Mouse (Mus musculus) adrenal gland, postnatal 10 days (tissue): ENCODE data around the gene Mthfd1l. TPM values are rescaled to one million over a fixed set of nuclear protein-coding genes. Genes with fewer than 3 reads are reported as not detected.

ENCODE experiments used
- DNase-seq: peaks from one replicate; pipeline ENCODE4 v3.0.0; 2021; ENCODE audit warnings: mixed read lengths
- total RNA-seq, 2 experiments: library from RNA; stranded (reverse); gene quantifications; 2 replicates each; pipeline ENCODE4 v1.2.3; 2021

The Mthfd1l gene
- total RNA-seq, 2 experiments from 2014 or later = 10.4 to 10.5 TPM

- DNase-seq = no peak
Measured at GRCm38 (mm10) chr10:4121197-4121596, 148.3 kb downstream of the Mthfd1l start.

- peak; percentile 33 for DNase-seq
Measured at GRCm38 (mm10) chr10:4123280-4123945, 150.5 kb downstream of the Mthfd1l start.

GRCm38 (mm10) chr10:4124148-4124547, 151.2 kb downstream of the Mthfd1l start:
- DNase-seq = no peak

- DNase-seq = no peak
Measured at GRCm38 (mm10) chr10:4125232-4125631, 152.3 kb downstream of the Mthfd1l start.

- DNase-seq = no peak
Measured at GRCm38 (mm10) chr10:4126335-4127012, 153.6 kb downstream of the Mthfd1l start.

GRCm38 (mm10) chr10:4128411-4128810, 155.5 kb downstream of the Mthfd1l start:
- no peak for DNase-seq

GRCm38 (mm10) chr10:4128915-4129314, 156.0 kb downstream of the Mthfd1l start:
- DNase-seq = no peak

GRCm38 (mm10) chr10:4129461-4129860, 156.5 kb downstream of the Mthfd1l start:
- no peak for DNase-seq

- DNase-seq = no peak
Measured at GRCm38 (mm10) chr10:4130034-4130607, 157.2 kb downstream of the Mthfd1l start.

GRCm38 (mm10) chr10:4132735-4133134, 159.8 kb downstream of the Mthfd1l start:
- DNase-seq = no peak

GRCm38 (mm10) chr10:4135100-4135764, 162.3 kb downstream of the Mthfd1l start:
- DNase-seq = no peak

- DNase-seq = no peak
Measured at GRCm38 (mm10) chr10:4139531-4139930, 166.6 kb downstream of the Mthfd1l start.

- DNase-seq = no peak
Measured at GRCm38 (mm10) chr10:4141689-4142088, 168.8 kb downstream of the Mthfd1l start.

GRCm38 (mm10) chr10:4142816-4143215, 169.9 kb downstream of the Mthfd1l start:
- DNase-seq = no peak

GRCm38 (mm10) chr10:4143381-4143780, 170.5 kb downstream of the Mthfd1l start:
- DNase-seq = no peak

GRCm38 (mm10) chr10:4145080-4145807, 172.3 kb downstream of the Mthfd1l start:
- peak; percentile 50 for DNase-seq

- DNase-seq = no peak
Measured at GRCm38 (mm10) chr10:4146947-4147346, 174.0 kb downstream of the Mthfd1l start.

- DNase-seq = no peak
Measured at GRCm38 (mm10) chr10:4151159-4151558, 178.2 kb downstream of the Mthfd1l start.

- no peak for DNase-seq
Measured at GRCm38 (mm10) chr10:4151862-4152776, 179.2 kb downstream of the Mthfd1l start.

- DNase-seq = no peak
Measured at GRCm38 (mm10) chr10:4153031-4153430, 180.1 kb downstream of the Mthfd1l start.

- DNase-seq = no peak
Measured at GRCm38 (mm10) chr10:4154035-4154434, 181.1 kb downstream of the Mthfd1l start.
